Mouse (Mus musculus) kidney, adult 2 months (tissue): ENCODE measurements around the gene Asb1. TPM values are rescaled to one million over a fixed set of nuclear protein-coding genes. Genes with fewer than 3 reads are reported as not detected.

ENCODE experiments used
- DNase-seq: peaks from one replicate; pipeline ENCODE4 v3.0.0; 2021
- H3K27ac ChIP-seq: fragments of 200-500 bp; 2 replicates; pipeline ENCODE4 v1.5.1; 2012; ENCODE audit warnings: low read depth, low read length, control low read depth, inconsistent platforms; ENCODE audit not compliant: insufficient read depth
- H3K27me3 ChIP-seq: fragments of 200-500 bp; replicated peaks from 2 replicates; pipeline ENCODE4 v1.6.1; 2012; ENCODE audit warnings: mild to moderate bottlenecking, moderate library complexity, low read length, inconsistent platforms; ENCODE audit not compliant: control insufficient read depth, insufficient read depth
- H3K36me3 ChIP-seq: fragments of 200-500 bp; 2 replicates; pipeline ENCODE4 v1.6.1; 2012; ENCODE audit warnings: mild to moderate bottlenecking, moderate library complexity, low read length, inconsistent platforms; ENCODE audit not compliant: control insufficient read depth, insufficient read depth
- H3K4me1 ChIP-seq: fragments of 200-500 bp; 2 replicates; pipeline ENCODE4 v1.6.1; 2011; ENCODE audit warnings: low read length; ENCODE audit not compliant: control insufficient read depth, insufficient read depth
- H3K4me3 ChIP-seq: fragments of 200-500 bp; 2 replicates; pipeline ENCODE4 v1.5.1; 2011; ENCODE audit warnings: mild to moderate bottlenecking, low read depth, low read length, control low read depth; ENCODE audit not compliant: insufficient read depth
- CTCF ChIP-seq: fragments of 200-500 bp; conservative IDR thresholded peaks from 2 replicates; pipeline ENCODE4 v1.5.1; 2011; ENCODE audit warnings: low read depth, mild to moderate bottlenecking, control low read depth, low read length, moderate library complexity, mixed read lengths; ENCODE audit not compliant: insufficient read depth, insufficient read length
- POLR2A ChIP-seq: fragments of 200-500 bp; IDR thresholded peaks from one replicate; pipeline ENCODE4 v1.6.1; 2011; ENCODE audit warnings: low read depth, low read length, control low read depth
- WGBS: fragments of 180-500 bp; shearing (Covaris S2); methylation state at CpG from one replicate; pipeline ENCODE4 v1.1.7; 2018; 5-methylcytosine and 5-hydroxymethylcytosine counted together
- polyA plus RNA-seq: library from polyadenylated mRNA; depleted of rRNA; stranded (reverse); fragments of >200 nt; gene quantifications from 2 replicates; pipeline ENCODE4 v1.2.3, GENCODE M21; 2012

The Asb1 gene
- polyA plus RNA-seq, 1 experiment, result 7.6 TPM

- 58% methylated on average over 2 of the region's 2 CpGs for WGBS
- Histone ChIP-seq H3K36me3 (no peaks in the 10 kb centered on the region; the same call in 1 of the 2 replicates), H3K4me1 (peaks cover 6% of the 10 kb centered on the region; the same call in 1 of the 2 replicates), H3K27me3 (no peaks in the 10 kb centered on the region), H3K27ac (no peak overlapping the region), H3K4me3 (no peak overlapping the region)
- TF ChIP-seq POLR2A (no peak), CTCF (no peak)
- no peak for DNase-seq
Observed at GRCm38 (mm10) chr1:91533483-91533882, 6.9 kb upstream of the Asb1 start.

- no peaks in the 10 kb centered on the region for H3K36me3 ChIP-seq
- peaks cover 6% of the 10 kb centered on the region; the same call in 1 of the 2 replicates for H3K4me1 ChIP-seq
- TF ChIP-seq CTCF (peak; percentile 23; the same call in 1 of the 2 replicates), POLR2A (no peak)
- H3K4me3 ChIP-seq, result no peak overlapping the region
- no peak for DNase-seq
- no peaks in the 10 kb centered on the region for H3K27me3 ChIP-seq
- H3K27ac ChIP-seq, result no peak overlapping the region
- 77% methylated on average over 19 of the region's 19 CpGs for WGBS
Observed at GRCm38 (mm10) chr1:91533961-91534723, 6.2 kb upstream of the Asb1 start.

- TF ChIP-seq CTCF (no peak), POLR2A (no peak)
- Histone ChIP-seq H3K27ac (no peak overlapping the region), H3K4me3 (no peak overlapping the region), H3K4me1 (peaks cover 8% of the 10 kb centered on the region; the same call in 1 of the 2 replicates), H3K36me3 (no peaks in the 10 kb centered on the region), H3K27me3 (no peaks in the 10 kb centered on the region)
- WGBS, result 61% methylated on average over 22 of the region's 22 CpGs
- DNase-seq, result no peak
Observed at GRCm38 (mm10) chr1:91537786-91538569, 2.4 kb upstream of the Asb1 start.

GRCm38 (mm10) chr1:91538570-91538929 lies 1.8 kb upstream of the Asb1 start:
- no peak overlapping the region for H3K4me3 ChIP-seq
- H3K4me1 ChIP-seq, result peaks cover 8% of the 10 kb centered on the region; the same call in 1 of the 2 replicates
- TF ChIP-seq POLR2A, result no peak
- TF ChIP-seq CTCF, result no peak
- H3K27me3 ChIP-seq, result no peaks in the 10 kb centered on the region
- no peak overlapping the region for H3K27ac ChIP-seq
- no peaks in the 10 kb centered on the region for H3K36me3 ChIP-seq
- no peak for DNase-seq
- WGBS, result 68% methylated on average over 1 of the region's 1 CpGs

GRCm38 (mm10) chr1:91539246-91539645 lies 1.1 kb upstream of the Asb1 start:
- no peak for TF ChIP-seq POLR2A
- no peak for TF ChIP-seq CTCF
- H3K27ac ChIP-seq, result no peak overlapping the region
- peaks cover 8% of the 10 kb centered on the region; the same call in 1 of the 2 replicates for H3K4me1 ChIP-seq
- no peak for DNase-seq
- WGBS, result 35% methylated on average over 6 of the region's 6 CpGs
- H3K4me3 ChIP-seq, result no peak overlapping the region
- H3K27me3 ChIP-seq, result no peaks in the 10 kb centered on the region
- no peaks in the 10 kb centered on the region for H3K36me3 ChIP-seq

GRCm38 (mm10) chr1:91539704-91540270 lies 557 bp upstream of the Asb1 start:
- Histone ChIP-seq H3K4me1 (peaks cover 8% of the 10 kb centered on the region; the same call in 1 of the 2 replicates), H3K27me3 (no peaks in the 10 kb centered on the region), H3K36me3 (no peaks in the 10 kb centered on the region), H3K27ac (peak overlapping the region; percentile 19; the same call in 1 of the 2 replicates), H3K4me3 (peak overlapping the region; percentile 78)
- no peak for DNase-seq
- 4% methylated on average over 22 of the region's 22 CpGs for WGBS
- TF ChIP-seq CTCF (no peak), POLR2A (no peak)

GRCm38 (mm10) chr1:91541042-91541592 lies 773 bp downstream of the Asb1 start:
- H3K4me3 ChIP-seq, result peak overlapping the region; percentile 78
- H3K4me1 ChIP-seq, result peaks cover 8% of the 10 kb centered on the region; the same call in 1 of the 2 replicates
- 16% methylated on average over 15 of the region's 15 CpGs for WGBS
- H3K27ac ChIP-seq, result no peak overlapping the region
- no peak for DNase-seq
- H3K27me3 ChIP-seq, result no peaks in the 10 kb centered on the region
- TF ChIP-seq POLR2A (no peak), CTCF (no peak)
- no peaks in the 10 kb centered on the region for H3K36me3 ChIP-seq
